Mouse (Mus musculus) hindbrain, embryonic 13.5 days (tissue): Measurements from ENCODE around the gene Hrh1. TPM values are rescaled to one million over a fixed set of nuclear protein-coding genes. Genes with fewer than 3 reads are reported as not detected.

Experiments used
- ATAC-seq: fragments of 200-750 bp; cut with Nextera tagmentation; 2 replicates; pipeline ENCODE4 v1.8.0; 2017; ENCODE audit warnings: moderate TSS enrichment; ENCODE audit not compliant: low FRiP score
- H3K27ac ChIP-seq: fragments of 300-500 bp; sonication (generic); 2 replicates; pipeline ENCODE4 v1.5.1; 2015; ENCODE audit warnings: inconsistent platforms, mild to moderate bottlenecking, moderate library complexity
- H3K27me3 ChIP-seq: fragments of 300-500 bp; sonication (generic); 2 replicates; pipeline ENCODE4 v1.6.1; 2015; ENCODE audit warnings: mild to moderate bottlenecking, inconsistent platforms
- H3K36me3 ChIP-seq: fragments of 300-500 bp; sonication (generic); 2 replicates; pipeline ENCODE4 v1.6.1; 2015; ENCODE audit warnings: mild to moderate bottlenecking, inconsistent platforms
- H3K4me1 ChIP-seq: fragments of 300-500 bp; sonication (generic); replicated peaks from 2 replicates; pipeline ENCODE4 v1.6.1; 2015; ENCODE audit warnings: inconsistent platforms
- H3K4me2 ChIP-seq: fragments of 300-500 bp; sonication (generic); 2 replicates; pipeline ENCODE4 v1.6.1; 2015; ENCODE audit warnings: inconsistent platforms, mild to moderate bottlenecking, moderate library complexity
- H3K4me3 ChIP-seq: fragments of 300-500 bp; sonication (generic); 2 replicates; pipeline ENCODE4 v1.5.1; 2015; ENCODE audit warnings: mild to moderate bottlenecking, inconsistent platforms
- H3K9ac ChIP-seq: fragments of 300-500 bp; sonication (generic); 2 replicates; pipeline ENCODE4 v1.6.1; 2015; ENCODE audit warnings: mild to moderate bottlenecking, inconsistent platforms
- H3K9me3 ChIP-seq: fragments of 300-500 bp; sonication (generic); 2 replicates; pipeline ENCODE4 v1.6.1; 2016; ENCODE audit warnings: inconsistent platforms
- WGBS: fragments of 180-500 bp; shearing (Covaris S2); methylation state at CpG from one replicate; pipeline ENCODE4 v1.1.7; 2015; 5-methylcytosine and 5-hydroxymethylcytosine counted together
- polyA plus RNA-seq: library from polyadenylated mRNA; unstranded; fragments of >200 nt; fragmentation: Nextera tagmentation; extraction: Ambion mirVana; gene quantifications from 2 replicates; pipeline ENCODE4 v1.2.1, GENCODE M21; 2015

Gene Hrh1
- polyA plus RNA-seq, 1 experiment from 2014 or later, result 0.73 TPM

- whole genome bisulfite sequencing, result 74% methylated on average over 1 of the region's 1 CpGs
- no peaks in the 10 kb centered on the region for H3K36me3 ChIP-seq
- no peak overlapping the region for H3K27ac ChIP-seq
- H3K4me2 ChIP-seq, result no peak overlapping the region
- H3K9me3 ChIP-seq, result peaks cover 8% of the 10 kb centered on the region
- ATAC-seq, result no peak
- H3K27me3 ChIP-seq, result 0 out of 2 replicates have a peak, but pooled peaks cover 3% of the 10 kb centered on the region
- no peak overlapping the region for H3K9ac ChIP-seq
- H3K4me3 ChIP-seq, result no peak overlapping the region
- H3K4me1 ChIP-seq, result peaks cover 10% of the 10 kb centered on the region
Measured at GRCm38 (mm10) chr6:114444247-114444844, 46.6 kb downstream of the Hrh1 start.

GRCm38 (mm10) chr6:114444976-114445375, 47.2 kb downstream of the Hrh1 start:
- 85% methylated on average over 3 of the region's 3 CpGs for WGBS
- H3K27ac ChIP-seq, result no peak overlapping the region
- peaks cover 4% of the 10 kb centered on the region for H3K9me3 ChIP-seq
- no peak overlapping the region for H3K4me2 ChIP-seq
- ATAC-seq, result no peak
- H3K4me1 ChIP-seq, result peaks cover 10% of the 10 kb centered on the region
- H3K36me3 ChIP-seq, result no peaks in the 10 kb centered on the region
- H3K4me3 ChIP-seq, result no peak overlapping the region
- H3K9ac ChIP-seq, result no peak overlapping the region
- H3K27me3 ChIP-seq, result 0 out of 2 replicates have a peak, but pooled peaks cover 3% of the 10 kb centered on the region

- no peak for ATAC-seq
- no peaks in the 10 kb centered on the region for H3K36me3 ChIP-seq
- 84% methylated on average over 9 of the region's 9 CpGs for WGBS
- H3K27ac ChIP-seq, result no peak overlapping the region
- H3K9me3 ChIP-seq, result no peaks in the 10 kb centered on the region
- no peaks in the 10 kb centered on the region for H3K4me1 ChIP-seq
- no peak overlapping the region for H3K4me2 ChIP-seq
- H3K9ac ChIP-seq, result no peak overlapping the region
- no peak overlapping the region for H3K4me3 ChIP-seq
- 0 out of 2 replicates have a peak, but pooled peaks cover 3% of the 10 kb centered on the region for H3K27me3 ChIP-seq
Measured at GRCm38 (mm10) chr6:114448888-114449287, 51.2 kb downstream of the Hrh1 start.

- Histone ChIP-seq H3K36me3 (no peaks in the 10 kb centered on the region), H3K4me2 (no peak overlapping the region)
- WGBS, result 91% methylated on average over 4 of the region's 4 CpGs
Measured at GRCm38 (mm10) chr6:114455267-114455666, 57.5 kb downstream of the Hrh1 start.

GRCm38 (mm10) chr6:114456255-114457042, 58.7 kb downstream of the Hrh1 start:
- peaks cover 14% of the 10 kb centered on the region for H3K4me1 ChIP-seq
- H3K27ac ChIP-seq, result no peak overlapping the region
- H3K9ac ChIP-seq, result no peak overlapping the region
- H3K36me3 ChIP-seq, result no peaks in the 10 kb centered on the region
- no peaks in the 10 kb centered on the region for H3K27me3 ChIP-seq
- no peak for ATAC-seq
- H3K9me3 ChIP-seq, result peaks cover 3% of the 10 kb centered on the region; the same call in 1 of the 2 replicates
- no peak overlapping the region for H3K4me3 ChIP-seq
- no peak overlapping the region for H3K4me2 ChIP-seq
- 62% methylated on average over 12 of the region's 12 CpGs for WGBS

More at GRCm38 (mm10) chr6:114455267-114455666, 57.5 kb downstream of the Hrh1 start:
- peaks cover 14% of the 10 kb centered on the region for H3K4me1 ChIP-seq
- H3K9ac ChIP-seq, result no peak overlapping the region
- H3K27ac ChIP-seq, result no peak overlapping the region
- no peaks in the 10 kb centered on the region for H3K27me3 ChIP-seq
- ATAC-seq, result no peak
- H3K9me3 ChIP-seq, result no peaks in the 10 kb centered on the region
- H3K4me3 ChIP-seq, result no peak overlapping the region

GRCm38 (mm10) chr6:114457299-114457698, 59.6 kb downstream of the Hrh1 start:
- H3K4me2 ChIP-seq, result no peak overlapping the region
- H3K9ac ChIP-seq, result no peak overlapping the region
- no peaks in the 10 kb centered on the region for H3K36me3 ChIP-seq
- H3K4me1 ChIP-seq, result peaks cover 14% of the 10 kb centered on the region
- no peak overlapping the region for H3K4me3 ChIP-seq
- ATAC-seq, result no peak
- WGBS, result 89% methylated on average over 3 of the region's 3 CpGs
- no peaks in the 10 kb centered on the region for H3K27me3 ChIP-seq
- H3K27ac ChIP-seq, result no peak overlapping the region
- H3K9me3 ChIP-seq, result peaks cover 4% of the 10 kb centered on the region; the same call in 1 of the 2 replicates

GRCm38 (mm10) chr6:114458191-114458590, 60.5 kb downstream of the Hrh1 start:
- H3K9ac ChIP-seq, result no peak overlapping the region
- WGBS, result 90% methylated on average over 5 of the region's 5 CpGs
- no peaks in the 10 kb centered on the region for H3K27me3 ChIP-seq
- no peaks in the 10 kb centered on the region for H3K36me3 ChIP-seq
- no peak overlapping the region for H3K27ac ChIP-seq
- H3K4me3 ChIP-seq, result no peak overlapping the region
- peaks cover 4% of the 10 kb centered on the region; the same call in 1 of the 2 replicates for H3K9me3 ChIP-seq
- ATAC-seq, result no peak
- H3K4me1 ChIP-seq, result peaks cover 14% of the 10 kb centered on the region
- no peak overlapping the region for H3K4me2 ChIP-seq

- Histone ChIP-seq H3K36me3 (no peaks in the 10 kb centered on the region), H3K4me3 (no peak overlapping the region), H3K9me3 (peaks cover 4% of the 10 kb centered on the region; the same call in 1 of the 2 replicates), H3K9ac (no peak overlapping the region), H3K27ac (no peak overlapping the region), H3K4me2 (no peak overlapping the region), H3K4me1 (peaks cover 14% of the 10 kb centered on the region), H3K27me3 (no peaks in the 10 kb centered on the region)
- WGBS, result 42% methylated on average over 2 of the region's 2 CpGs
- no peak for ATAC-seq
Measured at GRCm38 (mm10) chr6:114459969-114460368, 62.2 kb downstream of the Hrh1 start.

- Histone ChIP-seq H3K9ac (no peak overlapping the region), H3K9me3 (peaks cover 4% of the 10 kb centered on the region; the same call in 1 of the 2 replicates), H3K36me3 (no peaks in the 10 kb centered on the region), H3K27ac (no peak overlapping the region), H3K4me3 (no peak overlapping the region), H3K4me2 (no peak overlapping the region), H3K4me1 (peaks cover 14% of the 10 kb centered on the region), H3K27me3 (no peaks in the 10 kb centered on the region)
- no peak for ATAC-seq
Measured at GRCm38 (mm10) chr6:114461536-114461935, 63.8 kb downstream of the Hrh1 start.

- no peaks in the 10 kb centered on the region for H3K27me3 ChIP-seq
- peaks cover 4% of the 10 kb centered on the region; the same call in 1 of the 2 replicates for H3K9me3 ChIP-seq
- H3K4me1 ChIP-seq, result peaks cover 14% of the 10 kb centered on the region
- ATAC-seq, result no peak
- WGBS, result 26% methylated on average over 4 of the region's 4 CpGs
- H3K9ac ChIP-seq, result peak overlapping the region; percentile 35; the same call in 1 of the 2 replicates
- no peaks in the 10 kb centered on the region for H3K36me3 ChIP-seq
- no peak overlapping the region for H3K4me3 ChIP-seq
- no peak overlapping the region for H3K4me2 ChIP-seq
- H3K27ac ChIP-seq, result no peak overlapping the region
Measured at GRCm38 (mm10) chr6:114462747-114463146, 65.0 kb downstream of the Hrh1 start.

- Histone ChIP-seq H3K4me3 (no peak overlapping the region), H3K4me1 (peaks cover 4% of the 10 kb centered on the region; the same call in 1 of the 2 replicates), H3K9ac (no peak overlapping the region), H3K27me3 (0 out of 2 replicates have a peak, but pooled peaks cover 5% of the 10 kb centered on the region), H3K9me3 (no peaks in the 10 kb centered on the region), H3K27ac (no peak overlapping the region), H3K4me2 (no peak overlapping the region), H3K36me3 (no peaks in the 10 kb centered on the region)
- 49% methylated on average over 5 of the region's 5 CpGs for WGBS
- ATAC-seq, result no peak
Measured at GRCm38 (mm10) chr6:114473541-114473940, 75.8 kb downstream of the Hrh1 start.

GRCm38 (mm10) chr6:114474059-114474458, 76.3 kb downstream of the Hrh1 start:
- H3K4me1 ChIP-seq, result peaks cover 4% of the 10 kb centered on the region; the same call in 1 of the 2 replicates
- no peaks in the 10 kb centered on the region for H3K36me3 ChIP-seq
- H3K9ac ChIP-seq, result no peak overlapping the region
- no peak overlapping the region for H3K27ac ChIP-seq
- no peak overlapping the region for H3K4me2 ChIP-seq
- no peaks in the 10 kb centered on the region for H3K9me3 ChIP-seq
- 90% methylated on average over 3 of the region's 3 CpGs for WGBS
- no peak for ATAC-seq
- H3K4me3 ChIP-seq, result no peak overlapping the region
- 0 out of 2 replicates have a peak, but pooled peaks cover 5% of the 10 kb centered on the region for H3K27me3 ChIP-seq
